Mouse (Mus musculus): ENCODE data around the gene Lrp5. TPM values are rescaled to one million over a fixed set of nuclear protein-coding genes. Genes with fewer than 3 reads are reported as not detected.

Lrp5 gene
- total and polyA plus RNA-seq, 3 experiments: 16.1 to 31.9 TPM; not detected in 1

DNA sequence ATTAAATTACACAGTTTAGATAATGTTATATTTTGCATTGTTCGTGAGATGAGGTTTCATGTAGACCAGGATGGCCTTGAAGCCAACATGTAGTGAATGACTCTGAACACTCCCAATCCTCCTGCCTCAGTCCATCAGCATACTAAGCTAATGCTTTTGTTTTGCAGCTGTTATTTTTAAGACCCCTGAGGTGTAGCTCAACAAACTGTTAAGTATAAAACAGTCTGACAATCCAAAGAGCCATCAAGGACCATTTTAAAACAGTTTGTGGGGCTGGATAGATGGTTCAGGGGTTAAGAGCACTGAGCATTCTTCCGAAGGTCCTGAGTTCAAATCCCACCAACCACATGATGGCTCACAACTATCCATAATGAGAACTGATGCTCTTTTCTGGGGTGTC lies 124.1 kb downstream of the Lrp5 start:
- no peak for DNase-seq (ENCODE audit: low read depth, low spot score)
- Histone ChIP-seq H3K9ac (ENCODE audit: control insufficient read depth, low read depth, low read length, poor library complexity, severe bottlenecking) (no peak overlapping the region), H3K27me3 (ENCODE audit: control insufficient read depth in 1 of 2, insufficient read depth in 2 of 2, low read length in 2 of 2) (no peaks in the 10 kb centered on the region), H3K4me1 (ENCODE audit: control insufficient read depth in 1 of 2, insufficient read depth in 2 of 2, low read length in 2 of 2) (peaks cover 3 to 8% of the 10 kb centered on the region in 2 experiments), H3K9me3 (replicated peaks; ENCODE audit: insufficient read depth, low read length) (no peaks in the 10 kb centered on the region), H3K79me2 (ENCODE audit: control insufficient read depth, insufficient read depth, low read length, poor library complexity) (peaks cover 74% of the 10 kb centered on the region), H3K27ac (ENCODE audit: control insufficient read depth, low read depth, low read length) (no peak overlapping the region), H3K4me3 (ENCODE audit: control insufficient read depth in 1 of 2, insufficient read depth in 1 of 2, low read depth in 2 of 2, low read length in 2 of 2) (no peak overlapping the region), H3K36me3 (ENCODE audit: control insufficient read depth in 1 of 2, insufficient read depth in 2 of 2, low read length in 2 of 2) (peaks cover 6 to 13% of the 10 kb centered on the region in 2 experiments)
- TF ChIP-seq CHD2 (IDR thresholded peaks at IDR 0.05; ENCODE audit: low read length) (no peak), SMC3 (IDR thresholded peaks at IDR 0.05; ENCODE audit: low read depth, low read length) (no peak), ELF1 (IDR thresholded peaks at IDR 0.05; ENCODE audit: low read depth, low read length) (no peak), POLR2A (IDR thresholded peaks at IDR 0.05; ENCODE audit: control insufficient read depth in 1 of 2, insufficient read depth in 1 of 2, low read depth in 1 of 2, low read length in 2 of 2, poor library complexity in 1 of 2) (no peak), TCF12 (IDR thresholded peaks at IDR 0.05; ENCODE audit: low read depth, low read length) (no peak), TAL1 (IDR thresholded peaks at IDR 0.05; ENCODE audit: low read length) (no peak), MXI1 (IDR thresholded peaks at IDR 0.05; ENCODE audit: low read depth, low read length) (no peak), RAD21 (IDR thresholded peaks at IDR 0.05; ENCODE audit: low read depth, low read length) (no peak)

DNA sequence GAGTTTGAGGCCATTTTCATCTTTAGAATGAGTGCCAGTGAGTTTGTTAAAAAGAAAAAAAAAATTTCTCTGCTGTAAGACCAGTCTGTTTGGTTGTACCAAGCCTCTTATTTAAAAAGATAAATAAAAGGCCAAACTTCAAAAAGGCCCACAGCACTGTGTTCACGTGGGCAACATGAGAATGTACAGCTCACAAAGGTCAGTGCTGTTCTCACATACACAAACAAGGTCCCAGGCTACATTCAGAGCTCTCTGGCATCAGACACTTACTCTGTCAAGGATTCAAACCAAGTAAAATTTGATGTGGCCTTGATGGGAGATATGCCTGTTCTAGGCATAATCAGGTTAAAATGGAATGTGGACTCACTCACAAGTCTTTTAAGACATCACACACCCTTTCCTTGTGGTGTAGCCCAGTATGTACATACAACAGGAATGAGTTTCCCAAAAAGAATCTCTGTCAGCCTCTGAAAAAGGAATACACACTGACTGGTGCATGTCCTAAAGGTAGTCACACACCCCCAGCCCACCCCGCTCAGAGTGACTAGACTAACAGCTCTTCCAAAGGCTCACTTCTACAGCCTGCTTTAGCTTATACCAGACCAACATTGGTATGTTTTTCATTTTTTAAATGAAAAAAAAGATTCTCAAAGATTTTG lies 130.1 kb downstream of the Lrp5 start:
- DNase-seq (ENCODE audit: low read depth, low spot score): no peak
- H3K27ac ChIP-seq (ENCODE audit: control insufficient read depth, low read depth, low read length): no peak overlapping the region
- no peaks in the 10 kb centered on the region for H3K9me3 ChIP-seq (replicated peaks; ENCODE audit: insufficient read depth, low read length)
- no peaks in the 10 kb centered on the region for H3K4me1 ChIP-seq (ENCODE audit: control insufficient read depth in 1 of 2, insufficient read depth in 2 of 2, low read length in 2 of 2)
- H3K27me3 ChIP-seq (ENCODE audit: control insufficient read depth in 1 of 2, insufficient read depth in 2 of 2, low read length in 2 of 2): no peaks in the 10 kb centered on the region
- H3K9ac ChIP-seq (ENCODE audit: control insufficient read depth, low read depth, low read length, poor library complexity, severe bottlenecking): no peak overlapping the region
- TF ChIP-seq MYB (IDR thresholded peaks at IDR 0.05; ENCODE audit: low read depth, low read length): no peak
- no peak for TF ChIP-seq MAZ (IDR thresholded peaks at IDR 0.05; ENCODE audit: low read depth, low read length)
- no peak for TF ChIP-seq USF2 (IDR thresholded peaks at IDR 0.05; ENCODE audit: borderline replicate concordance in 1 of 2, insufficient read depth in 1 of 2, low read depth in 1 of 2, low read length in 2 of 2)
- no peak for TF ChIP-seq KAT2A (conservative IDR thresholded peaks at IDR 0.05; ENCODE audit: low read depth, low read length)
- TF ChIP-seq USF1 (IDR thresholded peaks at IDR 0.05; ENCODE audit: low read depth, low read length): no peak
- TF ChIP-seq NELFE (IDR thresholded peaks at IDR 0.05; ENCODE audit: low read depth, low read length): no peak
- TF ChIP-seq EP300 (IDR thresholded peaks at IDR 0.05; ENCODE audit: low read depth in 1 of 2, low read length in 2 of 2): no peak
- TF ChIP-seq ZKSCAN1 (IDR thresholded peaks at IDR 0.05; ENCODE audit: low read depth, low read length): no peak
- no peak for TF ChIP-seq TBP (IDR thresholded peaks at IDR 0.05; ENCODE audit: low read depth, low read length)
- no peak for TF ChIP-seq E2F4 (IDR thresholded peaks at IDR 0.05; ENCODE audit: borderline replicate concordance, low read depth, low read length)
- TF ChIP-seq CHD2 (IDR thresholded peaks at IDR 0.05; ENCODE audit: low read length): no peak
- no peak for TF ChIP-seq ETS1 (IDR thresholded peaks at IDR 0.05; ENCODE audit: low read depth, low read length)
- peaks cover 6% of the 10 kb centered on the region in 2 experiments; a peak in 3 of 4 replicates for H3K36me3 ChIP-seq (ENCODE audit: control insufficient read depth in 1 of 2, insufficient read depth in 2 of 2, low read length in 2 of 2)
- peaks cover 69% of the 10 kb centered on the region for H3K79me2 ChIP-seq (ENCODE audit: control insufficient read depth, insufficient read depth, low read length, poor library complexity)
- no peak overlapping the region for H3K4me3 ChIP-seq (ENCODE audit: control insufficient read depth in 1 of 2, insufficient read depth in 1 of 2, low read depth in 2 of 2, low read length in 2 of 2)

Data from MEL (cell line).